Mouse (Mus musculus): Measurements from ENCODE around the gene Pik3cg. TPM values are rescaled to one million over a fixed set of nuclear protein-coding genes. Genes with fewer than 3 reads are reported as not detected.
"Not testable (repeated sequence)": the region's sequence is repeated elsewhere in the genome, so short reads cannot be mapped to it uniquely, and the experiment has no call there.

Gene Pik3cg
- total RNA-seq (2021), result 1 to 10 TPM; 1.8 to 2.2 TPM
- long read RNA-seq, experiment 1, result 0 reads
- long read RNA-seq, experiment 2, result 0 reads

GRCm38 (mm10) chr12:32207948-32208891, at the start of gene Pik3cg:
Pik3cg (minus strand) TSS chr12:32208659.
- DNase-seq, result no peak

- no peak for DNase-seq
Measured at GRCm38 (mm10) chr12:32248483-32248882, 40.0 kb upstream of the Pik3cg start.

GRCm38 (mm10) chr12:32245566-32246233, 37.2 kb upstream of the Pik3cg start:
- peak; percentile 15 to 46 for DNase-seq

DNA sequence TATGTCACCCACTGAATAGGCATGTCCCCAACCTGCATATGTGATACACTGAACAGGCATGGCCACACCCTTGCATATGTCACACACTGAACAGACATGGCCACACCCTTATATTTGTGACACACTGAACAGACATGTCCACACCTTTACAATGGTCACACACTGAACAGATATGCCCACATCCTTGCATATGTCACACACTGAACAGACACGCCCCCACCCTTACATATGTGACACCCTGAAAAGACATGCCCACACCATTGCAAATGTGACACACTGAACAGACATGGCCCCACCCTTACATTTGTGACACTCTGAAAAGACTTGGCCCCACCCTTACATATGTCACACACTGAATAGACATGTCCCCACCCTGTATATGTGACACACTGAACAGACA, 35.1 kb upstream of the Pik3cg start:
- no peak for DNase-seq

DNA sequence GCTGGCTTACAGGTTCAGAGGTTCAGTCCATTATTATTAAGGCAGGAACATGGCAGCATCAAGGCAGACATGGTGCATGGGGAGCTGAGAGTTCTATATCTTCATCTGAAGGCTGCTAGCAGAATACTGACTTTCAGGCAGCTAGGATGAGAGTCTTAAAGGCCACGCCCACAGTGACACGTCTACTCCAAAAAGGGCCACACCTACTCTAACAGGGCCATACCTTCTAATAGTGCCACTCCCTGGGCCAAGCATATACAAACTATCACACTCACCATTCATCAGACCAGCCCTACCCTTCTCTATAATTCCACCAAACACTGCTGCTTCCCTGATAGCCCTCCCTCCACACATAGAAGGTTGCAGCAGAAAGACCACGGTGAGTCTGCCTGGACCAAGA, 30.7 kb upstream of the Pik3cg start:
- not testable (repeated sequence) for DNase-seq

GRCm38 (mm10) chr12:32238433-32238832, 30.0 kb upstream of the Pik3cg start:
- DNase-seq, result no peak

- DNase-seq, result no peak
Measured at GRCm38 (mm10) chr12:32237839-32238238, 29.4 kb upstream of the Pik3cg start.

DNA sequence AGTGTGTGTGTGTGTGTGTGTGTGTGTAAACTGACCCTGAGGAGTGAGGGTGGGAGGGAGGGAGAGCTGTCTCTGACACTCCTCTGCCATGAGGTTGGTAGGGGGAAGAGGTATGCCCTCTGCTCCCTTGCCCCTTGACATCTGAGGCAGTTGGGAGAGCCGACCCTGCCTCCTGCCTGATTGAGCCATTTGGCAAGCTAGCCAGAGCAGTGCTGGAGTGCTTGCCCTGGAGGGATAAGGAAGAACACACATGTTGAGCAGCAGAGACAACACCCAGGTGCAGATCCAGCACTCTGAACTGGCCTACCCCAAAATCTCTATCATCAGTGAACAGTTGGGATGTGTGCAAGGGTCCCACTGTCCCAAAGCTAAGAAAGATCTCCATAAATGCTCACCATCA, 28.7 kb upstream of the Pik3cg start:
- peak in 1 of 2 experiments; percentile 4 for DNase-seq

DNA sequence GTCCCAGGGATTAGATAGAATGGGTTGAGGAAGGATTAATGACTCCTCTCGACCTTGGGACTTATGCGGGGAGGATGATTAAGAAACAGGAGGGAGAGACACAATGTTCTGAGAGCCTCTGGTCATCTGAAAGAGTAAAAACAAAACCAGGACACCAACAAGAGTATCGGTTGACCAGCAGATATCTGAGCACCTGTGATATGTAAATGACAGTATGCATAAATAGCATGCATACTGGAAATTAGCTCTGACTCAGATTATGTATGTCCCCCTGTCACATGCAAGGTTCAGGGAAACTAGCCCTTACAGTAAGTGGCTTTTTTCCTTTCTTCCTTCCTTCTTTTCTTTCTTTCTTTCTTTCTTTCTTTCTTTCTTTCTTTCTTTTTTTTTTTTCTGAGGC, 28.0 kb upstream of the Pik3cg start:
- DNase-seq, result no peak

GRCm38 (mm10) chr12:32233871-32234270, 25.4 kb upstream of the Pik3cg start:
- no peak for DNase-seq

DNA sequence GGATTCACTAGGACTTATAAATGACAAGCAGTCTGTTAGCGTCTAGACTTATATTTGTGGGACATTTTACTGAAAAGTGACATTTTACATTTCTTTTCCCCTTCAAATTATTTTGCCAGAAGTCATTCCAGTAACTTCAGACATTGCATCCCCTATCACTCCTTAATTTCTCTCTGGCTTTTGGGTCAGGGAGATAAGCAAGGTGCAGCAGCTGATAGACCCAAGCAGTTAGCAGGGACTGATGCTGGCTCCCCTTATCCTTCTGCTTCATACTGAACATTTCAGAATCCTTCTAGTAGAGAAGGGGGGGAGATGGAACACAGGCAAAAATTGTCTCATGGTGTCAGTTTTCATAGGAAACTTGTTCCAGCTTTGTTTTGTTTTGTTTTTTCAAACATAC, 22.9 kb upstream of the Pik3cg start:
- DNase-seq, result no peak

GRCm38 (mm10) chr12:32223629-32224028, 15.2 kb upstream of the Pik3cg start:
- DNase-seq, result no peak

GRCm38 (mm10) chr12:32222758-32223385, 14.4 kb upstream of the Pik3cg start:
- DNase-seq, result no peak

GRCm38 (mm10) chr12:32220387-32220786, 11.9 kb upstream of the Pik3cg start:
- peak in 1 of 2 experiments; percentile 28 for DNase-seq

GRCm38 (mm10) chr12:32215143-32215542, 6.7 kb upstream of the Pik3cg start:
- DNase-seq, result no peak

DNA sequence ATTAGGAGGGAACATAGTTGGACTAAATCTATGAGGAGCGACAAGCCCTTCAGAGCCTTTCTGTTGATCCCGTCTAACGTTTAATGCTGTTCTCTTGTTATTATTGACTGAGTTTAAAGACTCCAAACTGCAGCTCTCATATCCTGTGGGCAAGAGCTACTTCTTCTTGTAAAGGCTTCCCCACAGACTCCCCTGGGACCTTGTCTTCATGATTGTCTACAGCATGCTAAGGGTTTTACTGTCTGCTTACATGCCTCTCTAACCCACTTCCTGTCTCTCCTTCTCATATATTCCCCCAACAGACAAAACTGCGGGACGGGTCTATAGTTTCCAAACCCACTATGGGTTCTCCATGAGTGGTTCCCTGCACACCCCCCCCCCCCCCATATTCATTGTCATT, 4.2 kb upstream of the Pik3cg start:
- no peak for DNase-seq

GRCm38 (mm10) chr12:32212156-32212555, 3.7 kb upstream of the Pik3cg start:
- DNase-seq, result peak; percentile 14 to 22

GRCm38 (mm10) chr12:32211257-32211656, 2.8 kb upstream of the Pik3cg start:
- no peak for DNase-seq

DNA sequence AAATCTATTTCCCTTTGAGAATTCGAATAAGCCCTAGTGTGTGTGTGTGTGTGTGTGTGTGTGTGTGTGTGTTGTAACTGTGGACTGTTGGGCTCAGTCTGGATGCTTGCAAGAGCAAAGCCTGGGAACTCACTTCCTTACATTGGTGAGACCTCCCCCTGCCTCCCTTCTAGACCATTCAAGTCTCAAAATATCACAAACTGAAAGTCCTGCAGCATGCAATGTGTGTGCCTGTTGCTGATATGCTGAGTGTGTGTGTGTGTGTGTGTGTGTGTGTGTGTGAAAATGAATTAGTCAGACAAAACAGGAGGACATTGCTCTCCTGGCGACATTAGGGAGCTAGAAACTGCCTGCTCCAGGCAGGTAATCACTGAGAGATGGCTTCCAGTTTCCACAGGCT, 492 bp upstream of the Pik3cg start:
- no peak for DNase-seq

DNA sequence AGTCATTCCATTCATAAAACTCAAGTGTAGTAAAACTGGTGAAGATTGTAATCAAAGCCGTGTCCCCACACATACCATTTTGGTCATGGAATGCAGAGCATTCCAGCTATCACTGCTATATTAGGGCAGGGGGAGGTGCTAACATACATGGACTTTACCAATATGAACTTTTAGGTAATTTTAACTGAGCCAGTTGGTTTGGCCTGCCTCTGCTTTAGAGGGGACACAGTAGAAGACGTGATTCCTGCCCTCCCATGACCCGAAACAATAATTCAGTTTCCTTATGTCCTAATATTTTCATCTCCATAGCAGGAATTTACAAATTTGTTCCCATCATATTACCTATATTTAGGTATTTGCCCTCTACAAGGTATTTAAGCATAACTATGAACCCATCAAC, 1.3 kb downstream of the Pik3cg start:
- DNase-seq, result no peak

DNA sequence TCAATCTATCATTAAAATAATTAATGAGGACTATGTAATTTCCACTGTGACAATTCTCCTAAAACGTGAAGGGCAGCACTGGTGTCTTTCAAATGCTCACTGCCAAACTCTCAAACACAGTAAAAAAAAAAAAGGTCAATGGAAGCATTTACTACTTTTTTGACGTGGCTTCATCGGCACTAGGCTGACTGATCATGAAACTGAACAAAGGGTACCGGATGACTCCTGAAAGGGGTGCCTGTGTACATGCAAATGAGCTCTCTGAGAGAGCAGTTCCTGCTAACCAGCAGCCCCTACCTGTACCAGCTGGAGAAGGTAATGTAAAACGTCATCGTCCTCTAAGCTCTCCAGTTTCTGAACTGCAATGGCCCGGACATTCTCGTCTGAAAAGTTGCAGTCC, 4.8 kb downstream of the Pik3cg start:
- DNase-seq, result no peak

- no peak for DNase-seq
Measured at GRCm38 (mm10) chr12:32202583-32202982, 5.9 kb downstream of the Pik3cg start.

DNA sequence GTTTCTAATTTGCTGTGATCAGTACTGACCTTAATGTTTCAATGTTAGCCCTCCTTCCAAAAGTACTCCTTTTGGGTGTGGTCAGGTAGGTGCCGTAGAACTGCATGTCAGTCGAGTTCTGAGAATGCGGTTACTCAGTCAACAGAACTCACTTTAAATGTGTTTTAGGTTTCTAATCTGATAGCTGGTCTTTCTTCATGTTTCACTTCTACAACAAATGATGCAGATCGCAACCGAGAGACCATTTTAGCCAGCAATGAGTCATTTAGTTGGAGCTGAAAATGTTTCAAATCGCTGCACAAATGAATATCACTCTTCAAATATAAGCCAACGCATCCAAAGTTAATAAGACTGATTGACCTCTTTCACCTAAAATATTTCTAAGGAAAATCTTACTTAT, 6.5 kb downstream of the Pik3cg start:
- no peak for DNase-seq

All from adrenal gland, postnatal 36 days (tissue).